Mouse (Mus musculus) brain, embryonic 14.5 days (tissue): ENCODE data around the gene Shcbp1.

ENCODE experiments used
- CTCF ChIP-seq: fragments of 200-500 bp; IDR thresholded peaks from 2 replicates; pipeline ENCODE4 v1.5.1; 2012; ENCODE audit warnings: inconsistent platforms, mild to moderate bottlenecking, moderate library complexity, borderline replicate concordance; ENCODE audit not compliant: insufficient read depth, insufficient read length; ENCODE audit errors: extremely low read depth
- POLR2A ChIP-seq: fragments of 200-500 bp; IDR thresholded peaks from 2 replicates; pipeline ENCODE4 v1.6.1; 2012; ENCODE audit warnings: mild to moderate bottlenecking, inconsistent platforms, borderline replicate concordance; ENCODE audit not compliant: poor library complexity, insufficient read depth, insufficient read length, severe bottlenecking; ENCODE audit errors: extremely low read depth

DNA sequence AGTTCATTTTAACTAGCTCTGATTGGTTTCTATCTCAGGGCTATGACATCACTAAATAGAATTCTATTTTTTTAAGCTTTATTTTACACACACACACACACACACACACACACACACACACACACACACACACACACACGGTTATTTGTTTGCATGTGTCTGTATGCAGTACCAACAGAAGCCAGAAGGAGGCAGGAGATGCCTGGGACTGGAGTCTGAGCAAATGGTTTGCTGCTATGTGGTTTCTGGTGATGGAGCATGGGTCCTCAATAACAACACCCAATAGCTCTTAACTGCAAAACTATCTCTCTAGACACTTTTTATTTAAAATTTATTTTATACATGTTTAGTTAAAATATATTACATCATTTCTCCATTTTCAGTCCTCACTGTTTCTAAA, 48.4 kb downstream of the Shcbp1 start:
- TF ChIP-seq CTCF (peak; percentile 15; the same call in 1 of the 2 replicates), POLR2A (no peak)
